Mouse (Mus musculus): Measurements from ENCODE around the gene Yif1b. TPM values are rescaled to one million over a fixed set of nuclear protein-coding genes. Genes with fewer than 3 reads are reported as not detected.
"Not testable (repeated sequence)": the region's sequence is repeated elsewhere in the genome, so short reads cannot be mapped to it uniquely, and the experiment has no call there.

Gene Yif1b
- polyA plus RNA-seq, 1 experiment from 2014 or later = 87.3 TPM

DNA sequence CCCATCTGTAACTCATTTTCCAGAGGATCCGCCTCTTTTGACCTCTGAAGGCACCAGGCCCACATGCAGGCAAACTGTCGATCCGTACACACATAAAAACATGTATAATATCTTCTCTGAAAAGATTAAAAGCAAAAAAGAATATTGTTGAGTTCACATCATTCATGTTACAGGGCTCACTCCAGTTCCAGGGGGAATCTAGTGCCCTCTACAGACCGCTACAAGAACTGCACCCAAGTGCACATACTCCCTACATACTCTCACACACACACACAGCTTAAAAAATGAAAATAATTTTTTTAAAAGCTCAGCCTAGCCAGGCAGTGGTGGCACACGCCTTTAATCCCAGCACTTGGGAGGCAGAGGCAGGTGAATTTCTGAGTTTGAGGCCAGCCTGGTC, 3.5 kb upstream of the Yif1b start:
- Histone ChIP-seq H3K27me3 (ENCODE audit: control insufficient read depth, insufficient read depth, low read length) (peaks cover 22% of the 10 kb centered on the region), H3K9ac (ENCODE audit: low read length) (no peak overlapping the region), H3K27ac (ENCODE audit: low read depth, low read length) (no peak overlapping the region), H3K36me3 (ENCODE audit: control insufficient read depth, insufficient read depth, low read length) (no peaks in the 10 kb centered on the region), H3K9me3 (ENCODE audit: control insufficient read depth, low read length) (no peaks in the 10 kb centered on the region), H3K4me1 (ENCODE audit: control insufficient read depth, insufficient read depth, low read length) (no peaks in the 10 kb centered on the region), H3K4me2 (ENCODE audit: low read depth) (no peak overlapping the region), H3K4me3 (ENCODE audit: low read depth, low read length) (no peak overlapping the region)
- WGBS = 71% methylated on average over 5 of the region's 5 CpGs
- ATAC-seq (ENCODE audit: insufficient read depth, low FRiP score, low TSS enrichment) = no peak
- no peak for DNase-seq (ENCODE audit: low spot score)

GRCm38 (mm10) chr7:29236593-29236992, 1.5 kb upstream of the Yif1b start:
- no peaks in the 10 kb centered on the region for H3K9me3 ChIP-seq (ENCODE audit: control insufficient read depth, low read length)
- no peak overlapping the region for H3K4me2 ChIP-seq (ENCODE audit: low read depth)
- 81% methylated on average over 4 of the region's 4 CpGs for WGBS
- H3K27ac ChIP-seq (ENCODE audit: low read depth, low read length) = no peak overlapping the region
- no peak for ATAC-seq (ENCODE audit: insufficient read depth, low FRiP score, low TSS enrichment)
- H3K36me3 ChIP-seq (ENCODE audit: control insufficient read depth, insufficient read depth, low read length) = no peaks in the 10 kb centered on the region
- no peak overlapping the region for H3K4me3 ChIP-seq (ENCODE audit: low read depth, low read length)
- peaks cover 17% of the 10 kb centered on the region for H3K27me3 ChIP-seq (ENCODE audit: control insufficient read depth, insufficient read depth, low read length)
- no peaks in the 10 kb centered on the region for H3K4me1 ChIP-seq (ENCODE audit: control insufficient read depth, insufficient read depth, low read length)
- no peak for DNase-seq (ENCODE audit: low spot score)
- no peak overlapping the region for H3K9ac ChIP-seq (ENCODE audit: low read length)

- Histone ChIP-seq H3K27ac (ENCODE audit: low read depth, low read length) (peak overlapping the region; percentile 70), H3K4me2 (ENCODE audit: low read depth) (peak overlapping the region; percentile 47), H3K4me3 (ENCODE audit: low read depth, low read length) (peak overlapping the region; percentile 67), H3K9ac (ENCODE audit: low read length) (peak overlapping the region; percentile 39)
- 0 out of 2 replicates have a peak, but pooled peaks have one; percentile 37 for ATAC-seq (ENCODE audit: insufficient read depth, low FRiP score, low TSS enrichment)
- DNase-seq (ENCODE audit: low spot score); H3K36me3 ChIP-seq (ENCODE audit: control insufficient read depth, insufficient read depth, low read length); H3K9me3 ChIP-seq (ENCODE audit: control insufficient read depth, low read length); H3K27me3 ChIP-seq (ENCODE audit: control insufficient read depth, insufficient read depth, low read length); H3K4me1 ChIP-seq (ENCODE audit: control insufficient read depth, insufficient read depth, low read length): not testable (repeated sequence)
- 30% methylated on average over 6 of the region's 6 CpGs for WGBS
Measured at GRCm38 (mm10) chr7:29237596-29237995, 533 bp upstream of the Yif1b start.

DNA sequence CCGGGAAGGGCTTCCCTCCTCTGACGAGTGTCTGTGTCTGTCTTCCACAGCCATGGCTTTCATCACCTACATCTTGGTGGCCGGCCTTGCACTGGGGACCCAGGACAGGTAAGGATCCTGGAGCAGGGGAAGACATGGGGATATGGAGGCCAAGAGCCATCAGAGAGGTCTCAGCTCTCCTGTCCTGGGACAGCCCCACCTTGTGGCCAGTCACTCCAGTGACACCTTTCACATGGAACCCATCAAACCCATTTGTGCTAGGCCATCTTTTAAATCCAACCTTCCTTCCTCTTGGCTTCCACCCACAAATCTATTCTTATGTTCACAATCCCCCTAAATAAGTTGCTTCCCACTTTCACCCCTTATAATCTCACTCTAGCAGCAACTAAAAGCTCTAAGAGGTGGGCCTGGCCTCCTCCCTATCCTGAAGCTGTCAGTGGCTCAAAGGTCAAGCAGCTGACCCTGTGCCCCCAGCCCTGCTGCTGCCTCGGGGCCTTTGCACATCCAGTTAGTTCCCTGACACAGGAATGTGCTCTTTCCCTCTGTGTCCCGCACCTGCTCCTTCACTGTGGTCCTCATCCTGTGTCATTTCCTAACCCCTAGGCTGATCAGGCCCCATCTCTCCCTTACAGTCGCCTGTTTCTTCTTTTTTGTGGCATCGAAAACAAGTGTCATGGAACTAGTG, 6.7 kb downstream of the Yif1b start:
- Histone ChIP-seq H3K9ac (ENCODE audit: low read length) (no peak overlapping the region), H3K9me3 (ENCODE audit: control insufficient read depth, low read length) (no peaks in the 10 kb centered on the region), H3K4me3 (ENCODE audit: low read depth, low read length) (no peak overlapping the region), H3K27me3 (ENCODE audit: control insufficient read depth, insufficient read depth, low read length) (peaks cover 6% of the 10 kb centered on the region; the same call in 1 of the 2 replicates), H3K4me2 (ENCODE audit: low read depth) (no peak overlapping the region), H3K27ac (ENCODE audit: low read depth, low read length) (no peak overlapping the region), H3K36me3 (ENCODE audit: control insufficient read depth, insufficient read depth, low read length) (peaks cover 3% of the 10 kb centered on the region), H3K4me1 (ENCODE audit: control insufficient read depth, insufficient read depth, low read length) (no peaks in the 10 kb centered on the region)
- DNase-seq (ENCODE audit: low spot score) (no peak), ATAC-seq (ENCODE audit: insufficient read depth, low FRiP score, low TSS enrichment) (no peak)
- WGBS = 88% methylated on average over 7 of the region's 7 CpGs

- H3K27ac ChIP-seq (ENCODE audit: low read depth, low read length) = no peak overlapping the region
- no peaks in the 10 kb centered on the region for H3K9me3 ChIP-seq (ENCODE audit: control insufficient read depth, low read length)
- WGBS = 86% methylated on average over 5 of the region's 5 CpGs
- no peak overlapping the region for H3K9ac ChIP-seq (ENCODE audit: low read length)
- H3K27me3 ChIP-seq (ENCODE audit: control insufficient read depth, insufficient read depth, low read length) = peaks cover 6% of the 10 kb centered on the region; the same call in 1 of the 2 replicates
- no peak overlapping the region for H3K4me3 ChIP-seq (ENCODE audit: low read depth, low read length)
- H3K4me1 ChIP-seq (ENCODE audit: control insufficient read depth, insufficient read depth, low read length) = no peaks in the 10 kb centered on the region
- ATAC-seq (ENCODE audit: insufficient read depth, low FRiP score, low TSS enrichment) (no peak), DNase-seq (ENCODE audit: low spot score) (no peak)
- peaks cover 3% of the 10 kb centered on the region for H3K36me3 ChIP-seq (ENCODE audit: control insufficient read depth, insufficient read depth, low read length)
- H3K4me2 ChIP-seq (ENCODE audit: low read depth) = no peak overlapping the region
Measured at GRCm38 (mm10) chr7:29246015-29246414, 7.9 kb downstream of the Yif1b start.

DNA sequence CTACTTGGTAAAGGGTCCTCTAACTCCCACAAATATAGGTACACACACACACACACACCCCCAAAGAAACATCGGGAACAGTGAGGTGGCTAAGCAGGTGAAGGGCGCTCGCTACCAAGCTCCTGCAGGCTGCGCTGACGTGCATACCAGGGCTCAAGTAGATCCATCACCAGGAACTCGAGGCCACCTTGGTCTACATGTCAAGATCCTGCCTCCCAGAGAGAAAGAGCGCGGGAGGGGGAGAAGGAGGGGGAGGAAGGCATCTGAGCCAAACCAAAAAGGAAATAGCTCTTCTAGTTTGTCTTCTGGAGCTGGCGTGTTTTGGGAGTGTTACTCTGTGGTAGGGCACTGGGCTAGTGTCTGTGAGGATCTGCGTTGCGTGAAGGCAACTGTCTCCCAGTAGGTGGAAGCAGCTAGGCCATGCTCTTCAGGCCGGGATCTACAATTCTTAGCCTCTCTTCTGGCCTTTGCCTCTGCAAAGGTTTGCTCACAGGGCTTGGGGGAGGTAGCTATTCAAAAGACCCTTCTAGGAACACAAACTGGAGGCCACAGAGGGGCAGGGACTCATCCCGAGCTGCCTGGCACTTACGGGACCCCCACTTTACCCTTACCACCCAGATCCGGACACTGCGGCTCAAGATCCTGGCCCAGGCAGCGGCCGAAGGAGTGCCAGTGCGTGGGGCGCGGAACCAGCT, 8.6 kb downstream of the Yif1b start:
- Histone ChIP-seq H3K9me3 (ENCODE audit: control insufficient read depth, low read length) (no peaks in the 10 kb centered on the region), H3K4me2 (ENCODE audit: low read depth) (no peak overlapping the region), H3K36me3 (ENCODE audit: control insufficient read depth, insufficient read depth, low read length) (peaks cover 3% of the 10 kb centered on the region), H3K4me1 (ENCODE audit: control insufficient read depth, insufficient read depth, low read length) (no peaks in the 10 kb centered on the region), H3K27ac (ENCODE audit: low read depth, low read length) (no peak overlapping the region), H3K4me3 (ENCODE audit: low read depth, low read length) (no peak overlapping the region), H3K27me3 (ENCODE audit: control insufficient read depth, insufficient read depth, low read length) (peaks cover 6% of the 10 kb centered on the region; the same call in 1 of the 2 replicates), H3K9ac (ENCODE audit: low read length) (no peak overlapping the region)
- 87% methylated on average over 21 of the region's 21 CpGs for WGBS
- ATAC-seq (ENCODE audit: insufficient read depth, low FRiP score, low TSS enrichment) (no peak), DNase-seq (ENCODE audit: low spot score) (no peak)

DNA sequence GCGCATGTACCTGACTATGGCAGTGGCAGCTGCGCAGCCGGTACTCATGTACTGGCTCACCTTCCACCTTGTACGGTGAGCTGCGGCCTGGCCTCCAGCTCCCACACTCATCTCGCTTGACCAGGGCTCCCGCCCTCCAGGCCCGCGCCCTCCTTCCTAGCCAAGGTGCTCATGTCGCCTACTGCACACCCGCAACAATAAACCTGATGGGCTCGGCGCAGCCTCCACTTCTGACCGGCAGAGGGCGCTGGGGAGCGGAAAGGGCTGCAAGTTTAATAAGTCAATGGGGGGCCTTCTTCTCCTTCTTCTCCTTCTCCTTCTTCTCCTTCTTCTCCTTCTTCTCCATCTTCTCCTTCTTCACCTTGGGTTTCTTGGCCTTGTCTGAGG, 9.2 kb downstream of the Yif1b start:
- ATAC-seq (ENCODE audit: insufficient read depth, low FRiP score, low TSS enrichment) = no peak
- no peaks in the 10 kb centered on the region for H3K9me3 ChIP-seq (ENCODE audit: control insufficient read depth, low read length)
- peaks cover 3% of the 10 kb centered on the region for H3K36me3 ChIP-seq (ENCODE audit: control insufficient read depth, insufficient read depth, low read length)
- H3K9ac ChIP-seq (ENCODE audit: low read length) = no peak overlapping the region; the same call in 1 of the 2 replicates
- H3K4me2 ChIP-seq (ENCODE audit: low read depth) = peak overlapping the region; percentile 43
- peak; percentile 83 for DNase-seq (ENCODE audit: low spot score)
- 23% methylated on average over 16 of the region's 16 CpGs for WGBS
- H3K27me3 ChIP-seq (ENCODE audit: control insufficient read depth, insufficient read depth, low read length) = peaks cover 6% of the 10 kb centered on the region; the same call in 1 of the 2 replicates
- no peak overlapping the region for H3K27ac ChIP-seq (ENCODE audit: low read depth, low read length)
- no peaks in the 10 kb centered on the region for H3K4me1 ChIP-seq (ENCODE audit: control insufficient read depth, insufficient read depth, low read length)
- H3K4me3 ChIP-seq (ENCODE audit: low read depth, low read length) = peak overlapping the region; percentile 20

- ATAC-seq (ENCODE audit: insufficient read depth, low FRiP score, low TSS enrichment) (no peak; the same call in 1 of the 2 replicates), DNase-seq (ENCODE audit: low spot score) (peak; percentile 26)
- no peak overlapping the region for H3K27ac ChIP-seq (ENCODE audit: low read depth, low read length)
- peaks cover 6% of the 10 kb centered on the region; the same call in 1 of the 2 replicates for H3K27me3 ChIP-seq (ENCODE audit: control insufficient read depth, insufficient read depth, low read length)
- H3K36me3 ChIP-seq (ENCODE audit: control insufficient read depth, insufficient read depth, low read length) = peaks cover 3% of the 10 kb centered on the region
- peak overlapping the region; percentile 28 for H3K9ac ChIP-seq (ENCODE audit: low read length)
- WGBS = 10% methylated on average over 19 of the region's 19 CpGs
- H3K4me1 ChIP-seq (ENCODE audit: control insufficient read depth, insufficient read depth, low read length) = no peaks in the 10 kb centered on the region
- peak overlapping the region; percentile 20 for H3K4me3 ChIP-seq (ENCODE audit: low read depth, low read length)
- H3K9me3 ChIP-seq (ENCODE audit: control insufficient read depth, low read length) = no peaks in the 10 kb centered on the region
- peak overlapping the region; percentile 43 for H3K4me2 ChIP-seq (ENCODE audit: low read depth)
Measured at GRCm38 (mm10) chr7:29247706-29248105, 9.6 kb downstream of the Yif1b start.

Measured in neural tube, embryonic 11.5 days (tissue).